In the genomic region with DNA sequence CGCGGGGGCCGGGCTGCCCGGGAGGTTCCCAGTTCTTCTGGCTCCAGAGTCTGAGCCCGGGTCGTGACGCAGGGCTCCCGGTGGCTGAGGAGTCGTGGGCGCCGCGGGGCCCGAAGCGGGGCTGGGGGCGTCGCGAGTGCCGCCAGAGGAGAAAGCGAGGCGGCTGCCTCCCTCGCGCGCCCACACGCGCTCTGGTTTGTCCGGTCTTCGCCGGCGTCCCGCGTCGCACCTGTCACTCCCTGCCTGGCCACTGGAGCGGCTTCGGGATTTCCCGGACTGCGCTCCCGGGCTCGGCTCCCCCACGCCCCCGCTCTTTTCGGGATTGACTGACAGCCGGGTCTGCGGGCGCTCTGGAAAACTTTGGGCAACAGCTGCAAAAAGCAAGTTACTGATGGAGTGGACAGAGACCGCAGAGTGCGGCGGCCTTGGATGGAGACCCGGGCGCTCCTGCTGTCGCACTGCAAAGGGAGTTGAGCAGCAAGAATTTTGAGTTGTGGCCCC, we compare ENCODE assay signal across 8 mouse cellular contexts. TPM values are rescaled to one million over a fixed set of nuclear protein-coding genes. Genes with fewer than 3 reads are reported as not detected.
DNase-seq lines count a peak whose midpoint lies in the region; ATAC-seq lines count a peak whose summit lies in the region.

No protein-coding gene starts in this region.

- peaks cover 55% of the 10 kb centered on the region for H3K4me1 ChIP-seq in forebrain, embryonic 13.5 days
- peaks cover 64% of the 10 kb centered on the region for H3K4me1 ChIP-seq in hindbrain, embryonic 10.5 days (replicated peaks)

- H3K36me3 ChIP-seq in forebrain, embryonic 13.5 days (ENCODE audit: poor library complexity, severe bottlenecking): peaks cover 9% of the 10 kb centered on the region
- peaks cover 23% of the 10 kb centered on the region for H3K36me3 ChIP-seq in hindbrain, embryonic 10.5 days

- peak overlapping the region; percentile 96 for H3K4me2 ChIP-seq in forebrain, embryonic 13.5 days

- DNase-seq in MN1 (ENCODE audit: low spot score): peak; percentile 87
- DNase-seq in c-Kit-positive CD71-positive TER-119-positive erythroid progenitor cells, embryonic 14.5 days (ENCODE audit: low spot score): peak; percentile 40
- peak; percentile 71 for DNase-seq in hindbrain, embryonic 10.5 days (ENCODE audit: low spot score)
- DNase-seq in layer of hippocampus, postnatal 14 days (ENCODE audit: low spot score in 2 of 2): peak; percentile 57 to 68
- DNase-seq in lung, postnatal 4 days: peak; percentile 74 to 75
- DNase-seq in right cerebral cortex, postnatal 25 days: peak; percentile 75
- no peak for DNase-seq in T-cell, adult 2 months (ENCODE audit: low spot score)

- peak overlapping the region; percentile 95 for H3K9ac ChIP-seq in forebrain, embryonic 13.5 days

- H3K27me3 ChIP-seq in forebrain, embryonic 13.5 days: no peaks in the 10 kb centered on the region
- no peaks in the 10 kb centered on the region for H3K27me3 ChIP-seq in hindbrain, embryonic 10.5 days (ENCODE audit: insufficient read depth, poor library complexity, severe bottlenecking)

- H3K27ac ChIP-seq in forebrain, embryonic 13.5 days: peak overlapping the region; percentile 98
- H3K27ac ChIP-seq in hindbrain, embryonic 10.5 days: peak overlapping the region; percentile 99

- no peak for ATAC-seq in forebrain, embryonic 13.5 days

- WGBS in forebrain, embryonic 13.5 days: under 1% methylated on average over 44 of the region's 50 CpGs
- 1% methylated on average over 50 of the region's 50 CpGs for WGBS in hindbrain, embryonic 10.5 days

- H3K9me3 ChIP-seq in forebrain, embryonic 13.5 days (replicated peaks): no peaks in the 10 kb centered on the region
- H3K9me3 ChIP-seq in hindbrain, embryonic 10.5 days: no peaks in the 10 kb centered on the region

- peak overlapping the region; percentile 91 for H3K4me3 ChIP-seq in forebrain, embryonic 13.5 days
- H3K4me3 ChIP-seq in hindbrain, embryonic 10.5 days: peak overlapping the region; percentile 95

RNA-seq across cellular contexts. Expression of a gene that starts 0.7 kb away (rescaled TPM):
- 200 and 218 TPM in 2 replicates for polyA plus RNA-seq in forebrain, embryonic 13.5 days (2015; fragmentation: Nextera tagmentation; extraction: Ambion mirVana)
- polyA plus RNA-seq in hindbrain, embryonic 10.5 days (2016; fragmentation: Nextera tagmentation; extraction: Ambion mirVana): 211 and 242 TPM in 2 replicates
- total RNA-seq in layer of hippocampus, postnatal 14 days (2021): 100 to 1,000 TPM; 187 to 189 TPM

RNA-seq across cellular contexts. Expression of a gene that starts 19.9 kb away (rescaled TPM):
- 15.2 and 15.9 TPM in 2 replicates for polyA plus RNA-seq in forebrain, embryonic 13.5 days (2015; fragmentation: Nextera tagmentation; extraction: Ambion mirVana)
- 19.6 and 23.4 TPM in 2 replicates for polyA plus RNA-seq in hindbrain, embryonic 10.5 days (2016; fragmentation: Nextera tagmentation; extraction: Ambion mirVana)
- total RNA-seq in layer of hippocampus, postnatal 14 days (2021): 10 to 100 TPM; 12.7 to 16.2 TPM
